Mouse (Mus musculus) neural tube, embryonic 10.5 days (tissue): Measurements from ENCODE around the gene Eif2b3.
A peak's percentile ranks its signal among the peaks of the same experiment; 100 is the strongest.

Experiments used
- DNase-seq: peaks from one replicate; pipeline ENCODE4 v3.0.0-alpha.2; 2017; ENCODE audit warnings: low spot score; ENCODE audit errors: extremely low spot score

Eif2b3 gene

DNA sequence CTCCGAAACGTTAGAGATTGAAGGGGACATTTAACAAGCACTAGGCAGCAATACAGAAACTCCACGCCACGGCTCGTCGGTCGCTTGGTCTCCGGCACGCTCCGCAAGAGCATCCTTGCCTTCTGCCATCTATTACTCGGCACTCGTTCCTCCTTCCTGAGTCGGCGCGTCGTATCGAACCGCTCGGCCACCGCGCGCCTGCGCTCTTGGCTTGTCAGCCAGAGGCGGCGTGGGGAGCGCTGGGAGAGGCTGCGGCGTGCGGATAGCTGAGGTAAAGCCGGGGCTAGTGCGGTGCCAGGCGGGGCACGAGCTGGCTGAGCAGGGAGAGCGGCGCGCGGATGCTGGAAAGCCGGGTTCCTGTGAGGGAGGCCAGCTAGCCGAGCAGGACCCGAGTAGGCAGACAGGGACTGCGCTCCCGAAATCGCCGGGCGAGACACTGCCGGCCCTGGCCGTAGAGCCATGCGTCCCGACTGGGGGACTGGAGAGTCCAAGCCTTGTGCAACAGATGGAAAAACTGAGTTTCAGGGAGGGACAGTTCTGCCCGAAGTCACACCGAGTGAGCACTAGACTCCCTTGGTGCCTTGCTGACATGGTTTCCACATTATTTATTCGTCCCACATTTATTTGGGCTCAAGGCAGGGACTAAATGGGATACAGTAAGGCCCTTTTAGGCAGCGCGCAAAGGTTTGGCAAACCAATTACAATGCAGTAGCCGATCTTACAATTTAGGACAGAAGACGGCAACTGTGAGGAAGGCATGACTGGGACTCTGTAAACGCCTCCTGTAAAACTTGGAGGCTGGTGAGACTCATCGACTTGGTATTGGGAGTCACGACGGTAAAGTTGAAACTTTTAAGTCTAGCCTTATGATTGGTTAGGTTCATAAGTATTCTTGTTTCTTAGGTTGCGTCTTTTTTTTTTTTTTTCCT is at the start of gene Eif2b3:
TSS of gene Eif2b3 (plus strand) at position 197 of the 929 bp plus-strand sequence.
- peak; percentile 91 for DNase-seq

DNA sequence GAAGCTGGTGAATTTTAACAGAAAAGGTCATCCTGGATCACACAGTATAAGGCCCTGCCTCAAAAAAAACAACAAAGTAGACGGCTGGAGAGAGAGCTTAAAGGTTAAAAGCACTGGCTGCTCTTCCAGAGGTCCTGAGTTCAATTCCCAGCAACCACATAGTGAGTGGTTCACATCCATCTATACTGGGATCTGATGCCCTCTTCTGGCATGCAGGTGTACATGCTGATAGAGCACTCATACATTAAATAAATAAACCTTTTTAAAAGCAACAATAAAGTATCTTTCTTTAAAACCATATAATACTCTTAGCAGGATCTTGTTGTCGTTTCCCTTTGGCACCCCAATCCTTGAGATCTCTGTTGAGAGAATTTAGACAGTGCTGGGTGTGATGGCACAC is 42.7 kb upstream of the Eif2b3 start:
- DNase-seq = no peak

- DNase-seq = no peak
Observed at GRCm38 (mm10) chr4:116985681-116986080, 33.5 kb upstream of the Eif2b3 start.

- DNase-seq = peak; percentile 44
Observed at GRCm38 (mm10) chr4:116986400-116987121, 32.6 kb upstream of the Eif2b3 start.

DNA sequence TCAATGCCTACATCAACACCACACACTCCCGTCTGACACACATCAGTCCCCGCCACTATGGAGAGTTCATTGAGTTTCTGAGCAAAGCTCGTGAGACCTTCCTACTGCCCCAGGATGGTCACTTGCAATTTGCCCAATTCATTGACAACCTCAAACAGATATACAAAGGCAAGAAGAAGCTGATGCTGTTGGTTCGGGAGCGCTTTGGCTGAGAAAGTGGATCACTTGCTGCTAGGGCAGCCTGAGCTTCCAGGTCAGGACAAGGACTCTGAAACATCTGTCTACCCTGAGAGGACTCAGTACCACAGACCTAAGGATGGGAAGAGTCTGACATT is 32.1 kb upstream of the Eif2b3 start:
- DNase-seq = no peak

DNA sequence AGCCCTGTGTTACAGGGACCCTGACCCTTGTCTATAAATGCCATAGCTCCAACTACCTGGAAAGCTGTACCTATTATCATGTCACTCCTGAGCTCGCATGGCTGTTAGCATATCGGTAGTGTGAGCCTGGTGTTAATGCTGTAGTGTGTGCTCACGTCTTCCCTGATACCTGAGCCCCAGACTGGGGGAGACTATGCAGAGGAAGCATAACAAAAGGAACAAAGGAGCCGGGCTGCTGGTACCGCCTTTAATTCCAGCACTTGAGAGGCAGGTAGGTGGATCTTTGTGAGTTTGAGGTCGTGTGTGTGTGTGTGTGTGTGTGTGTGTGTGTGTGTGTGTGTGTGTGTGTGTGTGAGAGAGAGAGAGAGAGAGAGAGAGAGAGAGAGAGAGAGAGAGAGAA is 29.5 kb upstream of the Eif2b3 start:
- no peak for DNase-seq

- peak; percentile 82 for DNase-seq
Observed at GRCm38 (mm10) chr4:116991366-116991765, 27.8 kb upstream of the Eif2b3 start.

- peak; percentile 93 for DNase-seq
Observed at GRCm38 (mm10) chr4:116993672-116994621, 25.3 kb upstream of the Eif2b3 start, which contains the start of gene Urod. Urod (minus strand) TSS chr4:116994413.

DNA sequence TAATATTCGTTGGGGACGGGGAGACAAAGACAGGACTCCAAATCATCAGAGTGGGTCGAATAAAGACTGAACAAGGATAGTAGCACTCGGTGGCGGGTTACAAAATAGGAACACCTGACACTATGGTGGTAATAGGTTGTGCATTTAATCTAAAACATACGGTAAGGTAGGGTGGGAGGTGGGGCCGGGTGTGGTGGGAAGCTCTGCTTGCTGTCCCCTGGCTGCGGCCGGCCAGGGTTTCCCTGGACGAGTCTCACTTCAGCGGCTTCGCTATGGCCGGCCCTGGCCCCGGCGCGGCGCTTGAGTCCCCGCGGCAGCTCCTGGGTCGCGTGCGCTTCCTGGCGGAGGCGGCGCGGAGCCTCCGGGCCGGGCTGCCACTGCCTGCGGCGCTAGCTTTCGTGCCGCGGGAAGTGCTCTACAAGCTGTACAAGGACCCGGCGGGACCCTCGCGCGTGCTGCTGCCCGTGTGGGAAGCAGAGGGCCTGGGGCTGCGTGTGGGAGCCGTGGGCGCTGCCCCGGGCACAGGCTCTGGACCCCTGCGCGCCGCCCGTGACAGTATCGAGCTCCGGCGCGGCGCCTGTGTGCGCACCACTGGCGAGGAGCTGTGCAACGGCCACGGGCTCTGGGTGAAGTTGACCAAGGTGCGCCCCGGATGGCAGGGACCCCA is 23.9 kb upstream of the Eif2b3 start, which contains the start of gene Hectd3:
TSS of gene Hectd3 (plus strand) at position 187 of the 667 bp plus-strand sequence.
- DNase-seq = peak; percentile 75

DNA sequence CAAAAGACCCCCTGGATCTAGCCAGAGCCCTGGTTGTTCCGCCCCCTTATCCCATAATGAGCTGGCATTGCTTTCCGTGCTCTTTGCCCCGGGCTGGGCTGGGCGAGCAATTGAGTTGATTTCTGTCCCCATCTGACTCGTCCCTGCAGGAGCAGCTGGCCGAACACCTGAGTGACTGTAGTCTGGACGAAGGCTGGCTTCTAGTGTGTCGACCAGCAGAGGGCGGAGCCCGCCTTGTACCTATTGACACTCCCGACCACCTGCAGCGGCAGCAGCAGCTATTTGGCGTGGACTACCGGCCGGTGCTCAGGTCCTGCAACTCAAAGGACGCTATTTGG is 23.4 kb upstream of the Eif2b3 start:
- DNase-seq = peak; percentile 51

DNA sequence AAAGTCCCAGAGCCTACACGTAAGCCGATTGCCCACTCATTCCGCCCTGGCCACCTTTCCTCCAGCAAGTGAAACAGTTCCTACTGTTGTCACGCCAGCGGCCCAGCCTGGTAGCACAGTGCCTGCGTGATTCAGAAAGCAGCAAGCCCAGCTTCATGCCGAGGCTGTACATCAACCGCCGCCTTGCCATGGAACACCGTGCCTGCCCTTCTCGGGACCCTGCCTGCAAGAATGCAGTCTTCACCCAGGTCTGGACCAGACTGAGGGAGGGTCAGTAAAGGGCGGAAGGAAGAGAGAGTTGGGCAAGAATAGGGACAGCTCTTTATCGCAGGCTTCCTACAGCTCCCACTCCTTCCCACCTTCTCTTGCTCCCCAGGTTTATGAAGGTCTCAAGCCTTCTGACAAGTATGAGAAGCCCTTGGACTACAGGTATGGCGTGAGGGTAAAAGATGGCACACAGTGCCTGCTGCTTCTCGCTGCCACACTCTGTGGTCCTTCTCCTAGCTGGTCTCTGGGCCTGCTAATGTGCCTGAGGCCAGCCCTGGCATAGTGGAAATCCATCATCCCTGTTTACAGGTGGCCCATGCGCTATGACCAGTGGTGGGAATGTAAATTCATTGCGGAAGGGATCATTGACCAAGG is 19.6 kb upstream of the Eif2b3 start:
- DNase-seq = no peak

GRCm38 (mm10) chr4:117001957-117002356 is 17.2 kb upstream of the Eif2b3 start:
- DNase-seq = no peak

GRCm38 (mm10) chr4:117002543-117003521 is 16.4 kb upstream of the Eif2b3 start:
- DNase-seq = peak; percentile 59

DNA sequence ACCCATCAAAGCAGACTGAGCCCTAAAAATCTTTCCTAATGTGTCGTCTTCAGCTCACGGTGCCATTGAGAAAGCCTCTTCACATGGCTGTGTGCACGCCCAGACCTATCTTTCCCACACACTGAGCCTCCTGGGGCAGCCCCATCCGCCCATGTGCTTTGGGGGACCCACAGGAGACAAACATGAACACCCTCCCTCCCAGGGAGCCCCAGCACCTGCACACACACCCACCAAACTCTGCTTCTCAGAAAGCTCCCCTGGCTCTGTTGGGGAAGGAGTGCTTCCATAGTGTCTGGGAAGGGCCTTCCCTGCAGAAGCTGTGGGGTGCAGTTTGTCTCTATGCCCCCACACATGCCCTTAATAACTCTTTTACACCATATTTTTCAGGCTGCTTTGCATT is 14.6 kb upstream of the Eif2b3 start:
- DNase-seq = no peak

GRCm38 (mm10) chr4:117005611-117006400 is 13.4 kb upstream of the Eif2b3 start:
- no peak for DNase-seq

DNA sequence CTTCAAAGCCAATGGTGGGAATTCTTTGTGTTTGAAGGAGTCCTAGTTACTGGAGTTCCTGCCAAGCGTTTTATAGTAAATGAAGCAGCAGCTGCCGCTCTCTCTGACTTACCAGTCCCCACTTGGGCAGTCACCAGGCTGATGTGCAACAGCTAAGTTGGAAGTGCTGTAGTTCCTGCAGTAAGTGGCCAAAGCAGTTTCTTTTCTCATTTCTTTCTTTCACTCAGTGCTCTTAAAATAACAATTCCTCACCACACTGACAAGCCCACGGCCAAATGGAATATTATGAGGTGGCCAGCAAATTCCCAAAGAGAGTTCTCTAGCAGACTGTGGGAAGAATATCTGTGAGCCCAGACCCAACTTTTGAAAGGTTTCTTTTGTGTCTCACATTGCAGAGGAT is 12.1 kb upstream of the Eif2b3 start:
- DNase-seq = no peak

GRCm38 (mm10) chr4:117010231-117010630 is 9.0 kb upstream of the Eif2b3 start:
- no peak for DNase-seq

DNA sequence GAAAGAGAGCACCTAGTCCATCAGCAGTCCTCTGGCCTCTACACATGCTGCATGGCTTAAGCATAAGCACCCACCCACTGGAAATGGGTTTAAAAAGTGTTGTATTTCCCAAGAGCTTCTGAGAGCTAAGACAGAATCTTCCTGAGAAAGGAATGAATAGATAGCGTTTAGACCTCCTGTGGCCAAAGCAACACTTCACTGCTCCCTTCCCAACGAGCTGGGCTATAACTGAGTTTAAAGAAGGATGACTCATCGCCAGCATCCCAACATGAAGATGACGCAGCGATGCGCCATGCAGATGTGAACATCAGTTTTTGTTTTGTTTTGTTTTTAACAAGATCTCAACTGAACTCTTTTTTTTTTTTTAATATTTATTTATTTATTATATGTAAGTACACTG is 5.6 kb upstream of the Eif2b3 start:
- no peak for DNase-seq
